Mouse (Mus musculus) natural killer cell, adult 2 months (primary cell): ENCODE data around the gene Cpne4.

ENCODE experiments used
- DNase-seq, 2 experiments: peaks; one replicate each; pipeline ENCODE4 v3.0.0; 2022; ENCODE audit warnings: low spot score in 2 of 2

Gene Cpne4

GRCm38 (mm10) chr9:104546986-104547385 lies at the start of gene Cpne4:
Gene Cpne4 (plus strand): TSS chr9:104547286.
- DNase-seq = no peak

GRCm38 (mm10) chr9:104515187-104515586 lies 31.9 kb upstream of the Cpne4 start:
- no peak for DNase-seq

GRCm38 (mm10) chr9:104535508-104535907 lies 11.6 kb upstream of the Cpne4 start:
- DNase-seq = no peak

- DNase-seq = no peak
Measured at GRCm38 (mm10) chr9:104565815-104566214, 18.7 kb downstream of the Cpne4 start.

DNA sequence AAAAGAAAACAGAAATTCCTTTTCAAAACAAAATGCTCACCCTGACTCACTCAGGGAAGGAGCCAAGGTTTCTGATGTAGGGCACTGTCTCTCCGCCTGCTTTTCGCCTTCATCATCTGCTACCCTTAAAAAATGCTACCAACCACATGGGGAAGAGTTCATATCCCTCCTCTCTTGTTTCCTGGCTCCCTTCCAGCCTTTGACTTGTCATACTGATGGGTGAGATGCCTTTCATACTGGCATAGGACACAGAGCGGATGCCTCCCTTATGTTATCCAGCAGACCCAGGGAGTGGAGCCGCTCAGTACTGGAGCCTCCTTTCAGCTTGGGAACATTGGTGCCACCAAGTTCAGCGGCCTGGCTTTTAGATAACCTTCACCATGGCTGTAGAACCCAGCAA lies 19.4 kb downstream of the Cpne4 start:
- no peak for DNase-seq

- DNase-seq = no peak
Measured at GRCm38 (mm10) chr9:104567096-104567495, 20.0 kb downstream of the Cpne4 start.

DNA sequence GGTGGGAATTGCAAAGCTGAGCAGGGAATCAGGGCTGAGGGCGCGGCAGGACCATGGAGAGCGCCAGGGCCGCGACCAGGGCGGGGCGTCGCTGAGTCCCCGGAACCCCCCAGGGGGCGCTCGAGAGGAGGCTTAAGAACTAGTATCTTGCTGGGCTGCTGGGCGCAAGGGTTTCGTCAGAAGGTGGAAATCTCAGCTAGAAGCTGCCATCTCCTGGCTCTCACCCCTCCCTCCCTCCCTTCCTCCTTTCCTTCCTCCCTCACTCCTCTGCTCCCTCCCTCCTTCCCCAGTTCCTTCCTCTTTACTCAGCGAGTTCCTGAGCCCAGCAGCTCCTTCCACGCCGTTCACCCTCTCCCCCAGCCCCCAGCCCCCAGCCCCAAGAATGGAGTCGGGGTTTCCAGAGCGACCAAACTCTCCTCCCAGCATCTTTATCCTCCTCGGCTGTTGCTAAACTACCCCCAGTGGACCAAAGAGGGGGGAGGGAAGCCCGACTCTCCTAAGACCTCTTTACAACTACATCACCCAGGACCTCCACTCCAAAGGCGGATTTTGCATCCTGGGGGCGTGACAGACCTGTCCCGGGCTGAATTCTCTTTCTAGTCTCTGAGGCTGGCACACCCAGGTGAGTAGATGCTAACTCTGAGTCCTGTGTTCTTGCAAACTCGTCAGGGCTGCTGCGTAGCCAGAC lies 22.5 kb downstream of the Cpne4 start:
- peak in 1 of 2 experiments; percentile 19 for DNase-seq

DNA sequence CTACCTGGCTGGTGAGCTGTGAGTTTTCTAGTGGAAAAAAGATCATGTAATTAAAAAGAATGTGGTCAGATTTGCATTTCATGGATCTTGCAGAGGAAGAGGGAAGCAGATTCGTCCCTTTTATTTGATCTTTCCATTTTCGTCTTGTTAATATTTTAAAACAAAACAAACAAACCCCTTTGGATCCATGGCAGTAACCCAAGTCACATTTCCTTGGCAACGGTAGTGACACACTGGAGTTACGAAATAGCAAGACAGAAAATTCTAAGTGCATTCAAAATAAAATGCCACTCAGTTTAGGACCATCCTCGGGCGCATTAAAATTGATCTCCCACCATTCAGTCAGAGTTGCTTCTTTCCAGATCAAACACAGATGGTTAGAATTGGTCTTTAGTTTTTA lies 25.8 kb downstream of the Cpne4 start:
- no peak for DNase-seq

- DNase-seq = peak in 1 of 2 experiments; percentile 15
Measured at GRCm38 (mm10) chr9:104574476-104574875, 27.4 kb downstream of the Cpne4 start.

- DNase-seq = no peak
Measured at GRCm38 (mm10) chr9:104581921-104582624, 35.0 kb downstream of the Cpne4 start.

DNA sequence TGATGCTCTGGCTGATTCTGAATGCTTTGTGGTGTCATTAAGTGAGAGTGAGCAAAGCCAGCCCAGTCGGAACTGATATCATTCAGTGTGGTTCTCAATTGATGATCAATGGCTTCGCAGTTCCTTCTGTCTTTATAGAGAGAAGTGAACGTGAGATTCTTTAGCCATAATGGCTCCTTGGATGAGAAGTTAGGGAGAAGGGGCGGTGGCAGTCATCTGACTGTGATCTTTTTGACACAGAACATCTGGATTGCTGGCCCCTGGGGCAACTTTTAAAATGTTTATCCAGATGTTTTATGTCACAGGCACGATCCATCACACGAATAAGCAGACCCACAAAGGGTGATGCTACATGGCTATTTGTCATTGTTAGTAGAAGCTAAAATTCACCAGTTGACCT lies 35.6 kb downstream of the Cpne4 start:
- no peak for DNase-seq

DNA sequence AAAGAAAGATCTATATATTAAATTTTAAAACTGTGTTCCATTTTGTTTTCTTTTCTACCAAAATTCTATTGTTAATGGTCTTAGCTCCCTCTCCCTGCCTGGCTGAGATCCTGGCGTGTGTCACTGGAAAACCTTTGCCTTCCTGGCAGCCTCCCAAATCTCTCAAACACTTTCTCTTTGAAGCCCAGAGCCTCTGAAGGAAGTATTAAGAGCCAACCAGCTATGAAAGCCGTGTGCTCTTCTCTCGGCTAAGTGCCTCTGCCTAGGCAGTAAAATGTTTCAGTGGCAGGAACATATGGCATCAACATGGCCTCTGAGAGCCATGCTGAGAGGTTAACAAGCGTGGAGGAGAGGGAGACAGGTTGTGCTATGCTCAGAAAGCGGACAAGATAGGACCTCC lies 47.5 kb downstream of the Cpne4 start:
- DNase-seq = no peak

GRCm38 (mm10) chr9:104594979-104595378 lies 47.9 kb downstream of the Cpne4 start:
- no peak for DNase-seq

GRCm38 (mm10) chr9:104612523-104612922 lies 65.4 kb downstream of the Cpne4 start:
- DNase-seq = no peak

- DNase-seq = no peak
Measured at GRCm38 (mm10) chr9:104616691-104617090, 69.6 kb downstream of the Cpne4 start.

DNA sequence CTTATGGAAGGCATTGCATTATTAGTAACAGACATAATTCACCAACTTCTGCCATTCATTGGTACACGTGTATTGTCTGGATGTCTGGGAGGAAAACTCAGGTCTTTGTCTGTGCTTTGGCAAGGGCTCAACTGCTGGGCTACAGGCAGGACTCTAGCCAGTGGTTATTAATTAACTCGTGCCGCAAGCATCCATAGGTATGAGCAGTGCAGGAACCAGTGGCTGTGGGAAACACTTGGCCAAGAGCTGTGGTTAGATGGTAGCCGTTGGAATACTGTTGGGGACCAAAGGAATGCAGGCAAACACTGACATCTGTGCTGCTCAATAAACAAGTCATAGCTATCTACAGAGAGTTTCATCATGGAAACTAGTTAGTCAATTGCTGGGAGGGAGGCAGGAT lies 76.5 kb downstream of the Cpne4 start:
- DNase-seq = no peak

GRCm38 (mm10) chr9:104627816-104628215 lies 80.7 kb downstream of the Cpne4 start:
- no peak for DNase-seq

DNA sequence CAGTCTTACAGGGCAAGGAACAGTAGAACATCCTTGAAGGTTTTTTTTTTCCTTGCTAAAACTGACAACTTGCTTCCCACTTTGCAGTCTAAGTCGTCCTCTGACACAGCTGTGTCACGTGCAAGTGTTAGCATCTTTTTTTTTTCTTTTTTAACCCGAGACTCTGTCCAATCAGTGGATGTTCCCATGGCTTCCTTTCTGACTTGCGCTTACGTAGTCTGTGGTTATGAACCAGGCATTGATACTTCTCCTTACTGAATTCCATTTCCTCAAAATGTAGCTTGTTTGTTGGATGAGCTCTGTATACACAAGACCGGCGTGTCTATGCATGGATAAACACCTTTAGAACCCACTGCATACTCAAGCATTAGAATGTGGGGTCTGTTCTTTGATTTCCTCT lies 82.2 kb downstream of the Cpne4 start:
- DNase-seq = no peak

GRCm38 (mm10) chr9:104646348-104646994 lies 99.4 kb downstream of the Cpne4 start:
- no peak for DNase-seq

GRCm38 (mm10) chr9:104652691-104653261 lies 105.7 kb downstream of the Cpne4 start:
- DNase-seq = no peak

GRCm38 (mm10) chr9:104659758-104660157 lies 112.7 kb downstream of the Cpne4 start:
- DNase-seq = no peak

DNA sequence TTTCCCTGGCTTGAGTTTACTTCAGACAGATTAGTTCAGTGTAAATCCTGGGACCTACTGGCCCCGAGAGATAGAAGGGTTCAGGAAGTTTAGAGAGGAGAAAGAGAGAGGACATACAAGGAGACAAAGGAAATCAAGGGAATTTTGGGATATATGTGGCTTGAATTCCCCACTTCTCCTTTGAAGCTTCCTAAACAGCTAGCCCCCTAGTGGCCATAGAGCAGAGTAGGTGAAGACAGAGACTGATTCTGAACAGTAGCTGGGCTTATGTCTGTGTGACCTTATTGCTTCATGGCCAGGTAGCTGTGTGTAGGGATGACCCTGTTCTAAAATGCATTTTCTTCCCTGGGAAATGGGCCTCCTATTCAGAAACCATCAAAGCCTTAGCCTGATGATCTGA lies 129.6 kb downstream of the Cpne4 start:
- DNase-seq = no peak

GRCm38 (mm10) chr9:104678571-104678970 lies 131.5 kb downstream of the Cpne4 start:
- DNase-seq = no peak
